Mouse (Mus musculus) left cerebral cortex, postnatal 14 days (tissue): Measurements from ENCODE around the gene 1810055G02Rik. TPM values are rescaled to one million over a fixed set of nuclear protein-coding genes. Genes with fewer than 3 reads are reported as not detected.

ENCODE experiments used
- DNase-seq, 2 experiments: peaks; one replicate each; pipeline ENCODE4 v3.0.0; 2021 to 2022; ENCODE audit warnings: low spot score in 2 of 2, mixed read lengths in 1 of 2
- intact Hi-C: fragments of 180-260 bp; cut with DNase I; formaldehyde crosslinking; loops from one replicate; pipeline ENCODE4 v1.15.1; 2025
- total RNA-seq, 2 experiments: library from RNA; stranded (reverse); gene quantifications; 2 replicates each; pipeline ENCODE4 v1.2.3; 2021

1810055G02Rik gene
- total RNA-seq, 2 experiments from 2014 or later: 42.8 to 52.3 TPM

GRCm38 (mm10) chr19:3692414-3693145 lies 15.5 kb upstream of the 1810055G02Rik start:
- no peak for DNase-seq
- intact Hi-C loops: loop anchor here (5.0 kb wide), 1 partner anchor 110 kb away; no protein-coding TSS in a partner anchor

- no peak for DNase-seq
- intact Hi-C loops: loop anchor here (5.0 kb wide), 1 partner anchor 112 kb away; no protein-coding TSS in a partner anchor
Observed at GRCm38 (mm10) chr19:3694476-3694875, 13.6 kb upstream of the 1810055G02Rik start.

- intact Hi-C loops: loop anchor here (5.0 kb wide), 1 partner anchor 73 kb away; no protein-coding TSS in a partner anchor
- DNase-seq: no peak
Observed at GRCm38 (mm10) chr19:3695006-3695405, 13.1 kb upstream of the 1810055G02Rik start.

- intact Hi-C loops: loop anchor here (5.0 kb wide), 1 partner anchor 73 kb away; no protein-coding TSS in a partner anchor
- no peak for DNase-seq
Observed at GRCm38 (mm10) chr19:3695471-3695870, 12.6 kb upstream of the 1810055G02Rik start.

- intact Hi-C loops: loop anchor here (5.0 kb wide), 1 partner anchor 74 kb away; no protein-coding TSS in a partner anchor
- DNase-seq: no peak
Observed at GRCm38 (mm10) chr19:3695976-3696375, 12.1 kb upstream of the 1810055G02Rik start.

- intact Hi-C loops: loop anchor here (5.0 kb wide), 1 partner anchor 76 kb away; no protein-coding TSS in a partner anchor
- no peak for DNase-seq
Observed at GRCm38 (mm10) chr19:3698035-3698434, 10.1 kb upstream of the 1810055G02Rik start.

- intact Hi-C loops: loop anchor here (5.0 kb wide), 1 partner anchor 77 kb away; no protein-coding TSS in a partner anchor
- DNase-seq: peak; percentile 81 to 82
Observed at GRCm38 (mm10) chr19:3699508-3700438, 8.3 kb upstream of the 1810055G02Rik start.

GRCm38 (mm10) chr19:3702460-3702859 lies 5.6 kb upstream of the 1810055G02Rik start:
- no peak for DNase-seq
- intact Hi-C loops: no loop called here

GRCm38 (mm10) chr19:3706258-3706657 lies 1.8 kb upstream of the 1810055G02Rik start:
- intact Hi-C loops: no loop called here
- DNase-seq: no peak

- intact Hi-C loops: no loop called here
- DNase-seq: peak in 1 of 2 experiments; percentile 37
Observed at GRCm38 (mm10) chr19:3707553-3707952, 540 bp upstream of the 1810055G02Rik start.

- intact Hi-C loops: no loop called here
- DNase-seq: no peak
Observed at GRCm38 (mm10) chr19:3709013-3709787, 1.1 kb downstream of the 1810055G02Rik start.

- intact Hi-C loops: no loop called here
- DNase-seq: no peak
Observed at GRCm38 (mm10) chr19:3710436-3710835, 2.3 kb downstream of the 1810055G02Rik start.

GRCm38 (mm10) chr19:3714381-3714780 lies 6.3 kb downstream of the 1810055G02Rik start:
- DNase-seq: no peak
- intact Hi-C loops: no loop called here

GRCm38 (mm10) chr19:3718481-3719361 lies 10.6 kb downstream of the 1810055G02Rik start:
- intact Hi-C loops: no loop called here
- DNase-seq: peak; percentile 76 to 86

GRCm38 (mm10) chr19:3719362-3719891 lies 11.3 kb downstream of the 1810055G02Rik start:
- peak; percentile 57 to 62 for DNase-seq
- intact Hi-C loops: no loop called here

- DNase-seq: no peak
- intact Hi-C loops: loop anchor here (5.0 kb wide), 1 partner anchor 44 kb away; the partner anchor contains the start of gene Kmt5b
Observed at GRCm38 (mm10) chr19:3723170-3723569, 15.1 kb downstream of the 1810055G02Rik start.

- intact Hi-C loops: loop anchor here (5.0 kb wide), 1 partner anchor 43 kb away; the partner anchor contains the start of gene Kmt5b
- DNase-seq: no peak
Observed at GRCm38 (mm10) chr19:3723904-3724303, 15.8 kb downstream of the 1810055G02Rik start.

- intact Hi-C loops: loop anchor here (5.0 kb wide), 1 partner anchor 43 kb away; the partner anchor contains the start of gene Kmt5b
- peak; percentile 70 to 74 for DNase-seq
Observed at GRCm38 (mm10) chr19:3724779-3725178, 16.7 kb downstream of the 1810055G02Rik start.
